In genomic region chr2:61490436-61491109, GRCm38 (mm10) we compare ENCODE assay signal across 13 mouse cellular contexts.
DNase-seq lines count a peak whose midpoint lies in the region; ATAC-seq and TF ChIP-seq lines count a peak whose summit lies in the region.
"Had no signal": no experiment of that assay in that cellular context is flagged by ENCODE, and none has a peak within 500 bp of the region (broad histone marks: within the 10 kb centered on the region; RNA-seq: fewer than 3 reads in every experiment).

No protein-coding gene starts in this region.

- 0 out of 2 replicates have a peak, but pooled peaks cover 5% of the 10 kb centered on the region for H3K27me3 ChIP-seq in midbrain, postnatal 0 days (ENCODE audit: insufficient read depth, low read length)
- no peaks in the 10 kb centered on the region for H3K27me3 ChIP-seq in midbrain, embryonic 11.5 days (ENCODE audit: control insufficient read depth, insufficient read depth, low read length)
- H3K27me3 ChIP-seq in splenic B cell, adult 2 months (ENCODE audit: control insufficient read depth, insufficient read depth, low read length, poor library complexity, severe bottlenecking): no peaks in the 10 kb centered on the region
- H3K27me3 ChIP-seq: heart, embryonic 13.5 days; lung, embryonic 15.5 days; neural tube, embryonic 12.5 days; stomach, embryonic 15.5 days had no signal

- H3K4me2 ChIP-seq in midbrain, postnatal 0 days (ENCODE audit: low read depth, low read length, poor library complexity, severe bottlenecking): no peak overlapping the region
- H3K4me2 ChIP-seq in midbrain, embryonic 11.5 days: no peak overlapping the region
- H3K4me2 ChIP-seq: heart, embryonic 13.5 days; lung, embryonic 15.5 days; neural tube, embryonic 12.5 days; stomach, embryonic 15.5 days had no signal

- TF ChIP-seq CTCF in midbrain, postnatal 0 days (IDR thresholded peaks at IDR 0.05): peak; percentile 24; the same call in 1 of the 2 replicates

- DNase-seq in adrenal gland, postnatal 10 days: peak; percentile 2
- no peak for DNase-seq in adrenal gland, adult 2 months
- DNase-seq in midbrain, postnatal 0 days (ENCODE audit: low spot score): no peak
- no peak for DNase-seq in midbrain, embryonic 11.5 days (ENCODE audit: low spot score, missing footprints)
- DNase-seq in brain, adult 2 months (ENCODE audit: low read depth, low spot score): peak; percentile 20
- peak; percentile 38 for DNase-seq in splenic B cell, adult 2 months (ENCODE audit: low read depth, low spot score)
- no peak for DNase-seq in left cerebral cortex, postnatal 25 days (ENCODE audit: low spot score in 2 of 2)
- no peak for DNase-seq in heart, postnatal 36 days

- ATAC-seq in midbrain, postnatal 0 days (ENCODE audit: low FRiP score): no peak
- no peak for ATAC-seq in midbrain, embryonic 11.5 days (ENCODE audit: low FRiP score)

- H3K4me3 ChIP-seq in midbrain, postnatal 0 days (ENCODE audit: low read depth, low read length): no peak overlapping the region
- H3K4me3 ChIP-seq in midbrain, embryonic 11.5 days (ENCODE audit: low read depth, low read length): no peak overlapping the region
- H3K4me3 ChIP-seq: erythroblast, embryonic 14.5 days; heart, embryonic 13.5 days; lung, embryonic 15.5 days; neural tube, embryonic 12.5 days; stomach, embryonic 15.5 days had no signal

- intact Hi-C loops in left cerebral cortex, postnatal 25 days (cut with DNase I): no loop called here
- intact Hi-C loops in heart, postnatal 36 days (cut with DNase I): no loop called here

- H3K36me3 ChIP-seq in midbrain, postnatal 0 days (ENCODE audit: insufficient read depth, low read length): no peaks in the 10 kb centered on the region
- no peaks in the 10 kb centered on the region for H3K36me3 ChIP-seq in midbrain, embryonic 11.5 days (ENCODE audit: control insufficient read depth, insufficient read depth, low read length)
- no peaks in the 10 kb centered on the region for H3K36me3 ChIP-seq in splenic B cell, adult 2 months (ENCODE audit: control insufficient read depth, insufficient read depth, low read length, poor library complexity, severe bottlenecking)
- H3K36me3 ChIP-seq: heart, embryonic 13.5 days; lung, embryonic 15.5 days; neural tube, embryonic 12.5 days; stomach, embryonic 15.5 days had no signal

- H3K9me3 ChIP-seq in midbrain, postnatal 0 days (ENCODE audit: low read length): no peaks in the 10 kb centered on the region
- no peaks in the 10 kb centered on the region for H3K9me3 ChIP-seq in midbrain, embryonic 11.5 days (ENCODE audit: control insufficient read depth, low read length)
- H3K9me3 ChIP-seq: heart, embryonic 13.5 days; lung, embryonic 15.5 days; neural tube, embryonic 12.5 days; stomach, embryonic 15.5 days had no signal

- H3K9ac ChIP-seq in midbrain, postnatal 0 days (replicated peaks; ENCODE audit: low read length, poor library complexity, severe bottlenecking): no peak overlapping the region
- no peak overlapping the region for H3K9ac ChIP-seq in midbrain, embryonic 11.5 days (ENCODE audit: low read length)
- H3K9ac ChIP-seq: heart, embryonic 13.5 days; lung, embryonic 15.5 days; neural tube, embryonic 12.5 days; stomach, embryonic 15.5 days had no signal

- H3K4me1 ChIP-seq in midbrain, postnatal 0 days (ENCODE audit: insufficient read depth, low read length): no peaks in the 10 kb centered on the region
- no peaks in the 10 kb centered on the region for H3K4me1 ChIP-seq in midbrain, embryonic 11.5 days (ENCODE audit: control insufficient read depth, insufficient read depth, low read length)
- H3K4me1 ChIP-seq: neural tube, embryonic 12.5 days; stomach, embryonic 15.5 days had no signal

- 86% methylated on average over 10 of the region's 10 CpGs for WGBS in midbrain, postnatal 0 days
- WGBS in midbrain, embryonic 11.5 days: 83% methylated on average over 10 of the region's 10 CpGs

- H3K27ac ChIP-seq in midbrain, postnatal 0 days (ENCODE audit: low read depth, low read length): no peak overlapping the region
- H3K27ac ChIP-seq in midbrain, embryonic 11.5 days (ENCODE audit: low read depth, low read length): no peak overlapping the region
- H3K27ac ChIP-seq: heart, embryonic 13.5 days; lung, embryonic 15.5 days; neural tube, embryonic 12.5 days; stomach, embryonic 15.5 days had no signal

Comparison
In these comparisons a context has a peak if more than half of its experiments do, and no peak if none do; other contexts are left out.
1. DNase-seq: peak in adrenal gland, postnatal 10 days (single experiment), brain, adult 2 months (single experiment) and splenic B cell, adult 2 months (single experiment); none in adrenal gland, adult 2 months (single experiment), midbrain, postnatal 0 days (single experiment), midbrain, embryonic 11.5 days (single experiment), left cerebral cortex, postnatal 25 days (0 of 2) and heart, postnatal 36 days (0 of 2).